In the genomic region with DNA sequence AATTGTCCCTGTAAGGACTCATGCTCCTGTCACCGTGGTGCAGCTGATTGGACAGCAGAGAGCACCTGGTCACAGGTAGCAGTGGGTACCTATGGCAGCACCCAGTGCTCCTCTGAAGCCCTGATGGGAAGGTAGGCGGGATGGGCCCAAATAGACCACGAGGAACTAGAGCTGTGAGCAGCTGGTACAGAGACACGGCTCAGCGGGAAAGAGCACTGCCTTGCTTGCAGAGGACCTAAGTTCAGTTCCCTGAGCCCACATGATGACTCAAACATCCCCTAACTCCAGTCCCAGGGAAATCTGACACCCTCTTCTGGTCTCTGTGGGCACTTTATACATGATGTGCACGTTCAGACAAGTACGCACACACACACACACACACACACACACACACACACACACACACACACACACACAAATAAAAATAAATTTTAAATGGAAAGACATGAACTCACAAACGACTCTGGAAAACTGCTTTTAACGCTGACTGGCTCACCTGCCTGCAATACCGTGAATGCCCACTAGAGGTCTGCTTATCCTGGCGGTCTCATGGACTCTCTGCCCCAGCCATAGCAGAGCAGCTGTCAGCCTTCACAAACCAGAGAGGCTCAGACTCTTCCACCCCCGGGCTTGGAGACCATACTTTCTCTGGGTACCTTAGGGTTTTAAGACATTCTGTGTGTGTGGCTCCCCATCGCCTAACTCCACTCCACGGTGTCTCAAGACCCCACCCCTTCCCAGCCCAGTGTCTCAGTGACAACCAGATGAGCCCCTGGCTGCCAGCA, we compare ENCODE assay signal across 7 mouse cellular contexts. TPM values are rescaled to one million over a fixed set of nuclear protein-coding genes. Genes with fewer than 3 reads are reported as not detected.
DNase-seq lines count a peak whose midpoint lies in the region; ATAC-seq and TF ChIP-seq lines count a peak whose summit lies in the region.

No protein-coding gene starts in this region.

- DNase-seq in adrenal gland, adult 18-20 months (ENCODE audit: low spot score in 2 of 2), result peak; percentile 83 to 85
- DNase-seq in cerebellum, postnatal 4 days (ENCODE audit: low spot score in 2 of 2), result peak; percentile 72 to 89
- DNase-seq in gastrocnemius, adult 8-10 months (ENCODE audit: low spot score in 2 of 2), result peak; percentile 60 to 65
- DNase-seq in spleen, adult 2 months (ENCODE audit: low read depth in 1 of 2, low spot score in 2 of 2), result peak; percentile 51 to 72

- H3K36me3 ChIP-seq in limb, embryonic 12.5 days, result no peaks in the 10 kb centered on the region
- no peaks in the 10 kb centered on the region for H3K36me3 ChIP-seq in midbrain, embryonic 15.5 days (replicated peaks)
- H3K36me3 ChIP-seq in spleen, adult 2 months (ENCODE audit: control insufficient read depth, insufficient read depth, low read length), result no peaks in the 10 kb centered on the region

- no peak overlapping the region for H3K27ac ChIP-seq in limb, embryonic 12.5 days
- 0 out of 2 replicates have a peak overlapping the region, but pooled peaks have one; percentile 3 for H3K27ac ChIP-seq in midbrain, embryonic 15.5 days
- H3K27ac ChIP-seq in spleen, adult 2 months (ENCODE audit: insufficient read depth, low read length), result no peak overlapping the region

- no peak for TF ChIP-seq POLR2A in spleen, adult 2 months (IDR thresholded peaks at IDR 0.05; ENCODE audit: low read depth, low read length)

- peak; percentile 81; the same call in 1 of the 2 replicates for TF ChIP-seq CTCF in spleen, adult 2 months (IDR thresholded peaks at IDR 0.05; ENCODE audit: extremely low read depth, insufficient read depth, insufficient read length, insufficient replicate concordance)

- peaks cover 20% of the 10 kb centered on the region for H3K4me1 ChIP-seq in limb, embryonic 12.5 days (replicated peaks)
- peaks cover 17% of the 10 kb centered on the region for H3K4me1 ChIP-seq in midbrain, embryonic 15.5 days
- H3K4me1 ChIP-seq in spleen, adult 2 months (ENCODE audit: control insufficient read depth, insufficient read depth, insufficient read length), result no peaks in the 10 kb centered on the region; the same call in 1 of the 2 replicates

- no peaks in the 10 kb centered on the region for H3K9me3 ChIP-seq in limb, embryonic 12.5 days
- H3K9me3 ChIP-seq in midbrain, embryonic 15.5 days, result no peaks in the 10 kb centered on the region

- 20% methylated on average over 14 of the region's 14 CpGs for WGBS in limb, embryonic 12.5 days
- WGBS in midbrain, embryonic 15.5 days, result 24% methylated on average over 14 of the region's 14 CpGs
- 28% methylated on average over 14 of the region's 14 CpGs for WGBS in spleen, adult 2 months

- peak; percentile 52 for ATAC-seq in inflammation-experienced regulatory T-cells, adult 6 months
- 0 out of 2 replicates have a peak, but pooled peaks have one; percentile 54 for ATAC-seq in limb, embryonic 12.5 days (ENCODE audit: insufficient number of reproducible peaks, insufficient read depth, low FRiP score, low TSS enrichment, low read depth)
- ATAC-seq in midbrain, embryonic 15.5 days (replicated peaks), result peak; percentile 68; the same call in 1 of the 2 replicates

- H3K9ac ChIP-seq in limb, embryonic 12.5 days (replicated peaks), result no peak overlapping the region
- H3K9ac ChIP-seq in midbrain, embryonic 15.5 days, result no peak overlapping the region

- H3K4me2 ChIP-seq in limb, embryonic 12.5 days, result no peak overlapping the region
- no peak overlapping the region for H3K4me2 ChIP-seq in midbrain, embryonic 15.5 days

- no peak overlapping the region for H3K4me3 ChIP-seq in limb, embryonic 12.5 days (replicated peaks)
- no peak overlapping the region for H3K4me3 ChIP-seq in midbrain, embryonic 15.5 days
- no peak overlapping the region for H3K4me3 ChIP-seq in spleen, adult 2 months (ENCODE audit: extremely low read depth, insufficient read depth, insufficient read length)

- no peaks in the 10 kb centered on the region for H3K27me3 ChIP-seq in limb, embryonic 12.5 days
- H3K27me3 ChIP-seq in midbrain, embryonic 15.5 days (replicated peaks), result no peaks in the 10 kb centered on the region
- H3K27me3 ChIP-seq in spleen, adult 2 months (ENCODE audit: control insufficient read depth, insufficient read depth, low read length), result no peaks in the 10 kb centered on the region

RNA-seq across cellular contexts. Expression of a gene that starts 1.6 kb away (rescaled TPM):
- total RNA-seq in adrenal gland, adult 18-20 months (2021), result 10 to 100 TPM; 23.9 to 63.5 TPM
- 1 to 10 TPM; 2.2 to 2.7 (median 2.4) TPM for total RNA-seq in gastrocnemius, adult 8-10 months (2022)
- not detected for polyA plus RNA-seq in inflammation-experienced regulatory T-cells, adult 6 months (2017; shearing (Covaris generic))
- polyA plus RNA-seq in limb, embryonic 12.5 days (2016; fragmentation: Nextera tagmentation; extraction: Ambion mirVana), result 11.5 and 12.8 TPM in 2 replicates
- polyA plus RNA-seq in midbrain, embryonic 15.5 days (2015; fragmentation: Nextera tagmentation; extraction: Ambion mirVana), result 5.1 and 6.3 TPM in 2 replicates
- polyA plus RNA-seq in spleen, adult 2 months (2012; rRNA removed), result 14.3 and 16.0 TPM in 2 replicates

RNA-seq across cellular contexts. Expression of a gene that starts 24.7 kb away (rescaled TPM):
- total RNA-seq in adrenal gland, adult 18-20 months (2021), result 10 to 100 TPM; 44.9 to 56.5 TPM
- total RNA-seq in gastrocnemius, adult 8-10 months (2022), result 10 to 100 TPM; 21.9 to 27.4 (median 25.8) TPM
- 10 to 100 TPM; 15.6 to 26.9 (median 22.2) TPM for polyA plus RNA-seq in inflammation-experienced regulatory T-cells, adult 6 months (2017; shearing (Covaris generic))
- 30.7 and 32.0 TPM in 2 replicates for polyA plus RNA-seq in limb, embryonic 12.5 days (2016; fragmentation: Nextera tagmentation; extraction: Ambion mirVana)
- polyA plus RNA-seq in midbrain, embryonic 15.5 days (2015; fragmentation: Nextera tagmentation; extraction: Ambion mirVana), result 19.9 and 20.8 TPM in 2 replicates
- polyA plus RNA-seq in spleen, adult 2 months (2012; rRNA removed), result 18.9 and 23.6 TPM in 2 replicates

RNA-seq across cellular contexts. Expression of a gene that starts 39.7 kb away (rescaled TPM):
- 10 to 100 TPM; 31.4 to 32.0 TPM for total RNA-seq in adrenal gland, adult 18-20 months (2021)
- total RNA-seq in gastrocnemius, adult 8-10 months (2022), result 1 to 10 TPM; 4.3 to 5.6 (median 4.6) TPM
- 10 to 100 TPM; 60.5 to 73.3 (median 72.6) TPM for polyA plus RNA-seq in inflammation-experienced regulatory T-cells, adult 6 months (2017; shearing (Covaris generic))
- polyA plus RNA-seq in limb, embryonic 12.5 days (2016; fragmentation: Nextera tagmentation; extraction: Ambion mirVana), result 84.3 and 88.0 TPM in 2 replicates
- 90.6 and 97.3 TPM in 2 replicates for polyA plus RNA-seq in midbrain, embryonic 15.5 days (2015; fragmentation: Nextera tagmentation; extraction: Ambion mirVana)
- 31.3 and 40.2 TPM in 2 replicates for polyA plus RNA-seq in spleen, adult 2 months (2012; rRNA removed)

RNA-seq across cellular contexts. Expression of a gene that starts 54.0 kb away (rescaled TPM):
- total RNA-seq in adrenal gland, adult 18-20 months (2021), result 10 to 100 TPM; 41.5 to 49.6 TPM
- 10 to 100 TPM; 26.3 to 31.6 (median 28.2) TPM for total RNA-seq in gastrocnemius, adult 8-10 months (2022)
- polyA plus RNA-seq in inflammation-experienced regulatory T-cells, adult 6 months (2017; shearing (Covaris generic)), result 100 to 1,000 TPM in 1 of 3 experiments, 10 to 100 TPM in 2; 67.1 to 103 (median 93.7) TPM
- 55.9 and 57.8 TPM in 2 replicates for polyA plus RNA-seq in limb, embryonic 12.5 days (2016; fragmentation: Nextera tagmentation; extraction: Ambion mirVana)
- 96.4 and 100 TPM in 2 replicates for polyA plus RNA-seq in midbrain, embryonic 15.5 days (2015; fragmentation: Nextera tagmentation; extraction: Ambion mirVana)
- polyA plus RNA-seq in spleen, adult 2 months (2012; rRNA removed), result 14.5 and 16.7 TPM in 2 replicates

RNA-seq across cellular contexts. Expression of a gene that starts 54.0 kb away (rescaled TPM):
- total RNA-seq in adrenal gland, adult 18-20 months (2021), result 10 to 100 TPM; 23.7 to 29.7 TPM
- 10 to 100 TPM in 3 of 4 experiments, 1 to 10 TPM in 1; 9.3 to 16.2 (median 12.0) TPM for total RNA-seq in gastrocnemius, adult 8-10 months (2022)
- 10 to 100 TPM; 11.9 to 27.4 (median 16.7) TPM for polyA plus RNA-seq in inflammation-experienced regulatory T-cells, adult 6 months (2017; shearing (Covaris generic))
- 18.5 and 20.6 TPM in 2 replicates for polyA plus RNA-seq in limb, embryonic 12.5 days (2016; fragmentation: Nextera tagmentation; extraction: Ambion mirVana)
- 50.2 and 55.5 TPM in 2 replicates for polyA plus RNA-seq in midbrain, embryonic 15.5 days (2015; fragmentation: Nextera tagmentation; extraction: Ambion mirVana)
- polyA plus RNA-seq in spleen, adult 2 months (2012; rRNA removed), result 9.8 and 11.5 TPM in 2 replicates
